Mouse (Mus musculus): ENCODE measurements around the gene Dcpp1. TPM values are rescaled to one million over a fixed set of nuclear protein-coding genes. Genes with fewer than 3 reads are reported as not detected.

Gene Dcpp1
- total RNA-seq (2023; ENCODE audit: inconsistent age), result not detected in 4 replicates

DNA sequence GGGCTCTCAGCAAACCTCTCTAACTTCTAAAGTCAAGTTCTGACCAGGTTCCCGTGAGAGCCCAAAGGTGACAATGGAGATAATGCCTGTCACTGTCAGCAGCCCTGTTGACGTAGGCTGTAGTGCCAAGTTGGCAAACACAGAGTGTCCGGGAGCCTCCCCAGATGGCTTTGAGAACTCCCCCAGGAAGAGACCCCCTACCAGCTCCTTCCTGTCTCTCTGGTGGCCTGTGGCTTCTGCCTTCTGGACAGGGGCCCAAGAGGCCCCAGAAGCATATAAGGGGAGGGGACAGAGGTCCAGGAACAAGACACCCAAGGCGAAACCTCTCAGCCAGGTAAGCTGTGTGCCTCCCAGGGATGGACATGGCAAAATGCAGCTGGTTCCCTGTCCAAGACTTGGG is at the start of gene Dcpp1, which contains the start of gene Dcpp2:
Gene Dcpp1 (plus strand): TSS at position 301 of the 400 bp plus-strand sequence.
Gene Dcpp2 (plus strand): TSS at position 305 of the 400 bp plus-strand sequence.

DNA sequence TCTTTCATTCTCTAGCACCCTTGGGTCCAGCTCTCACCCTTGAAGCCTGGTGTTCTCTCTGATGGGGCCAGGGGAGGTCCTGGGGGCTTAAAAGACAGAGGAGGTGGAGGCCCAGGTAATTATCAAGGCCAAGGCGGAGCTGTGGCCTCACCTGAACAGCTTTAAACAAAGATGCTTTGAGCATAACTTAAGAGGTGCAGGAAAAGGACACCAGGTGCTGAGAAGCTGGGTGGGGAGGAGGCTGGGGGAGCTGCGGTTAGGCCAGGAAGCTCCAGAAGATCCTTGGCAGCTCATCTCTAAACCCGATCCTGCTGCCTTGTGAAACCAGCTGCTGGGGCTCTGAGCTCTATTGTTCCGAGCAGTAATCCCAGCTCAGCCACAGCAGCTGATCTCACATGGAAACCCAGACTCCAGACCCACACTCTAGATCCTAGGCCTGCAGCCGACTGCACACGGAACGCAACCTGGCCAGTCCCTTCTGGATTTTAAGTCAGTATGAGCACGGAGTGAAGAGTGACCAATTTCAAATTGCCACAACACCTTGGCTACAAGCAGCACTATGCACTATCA is 44.6 kb upstream of the Dcpp1 start, which contains the start of gene Prss33:
Gene Prss33 (minus strand): TSS at position 51 of the 570 bp plus-strand sequence.

DNA sequence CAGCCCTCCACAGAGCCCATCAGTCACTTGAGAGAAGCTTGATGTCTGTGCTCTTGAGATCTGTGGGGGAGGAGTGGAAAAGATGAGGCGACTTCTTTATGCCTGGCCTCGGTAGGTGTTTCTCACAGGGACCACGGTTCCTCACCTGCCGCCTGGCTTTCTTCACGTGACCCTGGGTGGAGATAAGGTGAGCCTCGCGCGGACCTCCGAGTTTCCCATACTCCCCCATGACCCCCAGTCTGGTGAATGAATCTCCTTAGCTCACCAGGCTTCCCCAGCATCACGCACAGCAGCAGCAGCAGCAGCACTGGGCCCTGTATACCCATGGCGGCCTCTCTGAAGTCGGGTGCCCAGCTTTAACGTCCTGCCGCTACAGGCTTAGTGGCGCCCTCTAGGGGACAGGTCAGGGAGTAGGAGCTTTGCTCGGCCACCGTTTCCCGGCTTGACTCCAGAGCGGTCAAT is 36.8 kb upstream of the Dcpp1 start, which contains the start of the genes Prss32 and Prss41:
Gene Prss32 (plus strand): TSS at position 44 of the 462 bp plus-strand sequence.
Gene Prss41 (minus strand): TSS at position 361 of the 462 bp plus-strand sequence.

DNA sequence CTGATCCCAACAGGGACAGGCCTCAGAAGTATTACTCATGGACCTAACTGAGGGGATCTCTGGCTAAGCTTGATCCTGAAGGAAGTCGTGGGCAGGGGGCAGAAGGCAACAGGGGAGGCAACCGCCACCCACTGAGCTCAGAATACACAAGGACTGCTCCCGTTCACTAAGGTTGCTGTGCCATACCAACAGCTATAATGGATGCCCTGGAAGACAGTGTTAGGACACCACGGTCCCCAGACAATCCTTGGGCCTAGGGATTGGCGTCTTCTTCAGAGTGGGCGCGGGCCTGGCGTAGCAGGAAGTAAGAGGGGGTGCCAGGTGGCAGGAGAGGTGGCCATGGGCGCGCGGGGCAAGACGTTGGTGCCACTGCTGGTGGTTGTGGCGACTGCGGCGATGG is 12.9 kb upstream of the Dcpp1 start, which contains the start of gene Prss21:
Gene Prss21 (plus strand): TSS at position 301 of the 400 bp plus-strand sequence.

DNA sequence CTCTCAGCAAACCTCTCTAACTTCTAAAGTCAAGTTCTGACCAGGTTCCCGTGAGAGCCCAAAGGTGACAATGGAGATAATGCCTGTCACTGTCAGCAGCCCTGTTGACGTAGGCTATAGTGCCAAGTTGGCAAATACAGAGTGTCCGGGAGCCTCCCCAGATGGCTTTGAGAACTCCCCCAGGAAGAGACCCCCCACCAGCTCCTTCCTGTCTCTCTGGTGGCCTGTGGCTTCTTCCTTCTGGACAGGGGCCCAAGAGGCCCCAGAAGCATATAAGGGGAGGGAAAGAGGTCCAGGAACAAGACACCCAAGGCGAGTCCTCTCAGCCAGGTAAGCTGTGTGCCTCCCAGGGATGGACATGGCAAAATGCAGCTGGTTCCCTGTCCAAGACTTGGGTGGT is 36.5 kb downstream of the Dcpp1 start, which contains the start of gene Dcpp3:
Gene Dcpp3 (plus strand): TSS at position 301 of the 400 bp plus-strand sequence.

Other genes starting within 250 kb of the Dcpp1 start
- not detected in 4 replicates for gene Mmp25, start 235.6 kb upstream of the Dcpp1 start, total RNA-seq (2023; ENCODE audit: inconsistent age)
- not detected in 4 replicates for gene Bicdl2, start 220.4 kb upstream of the Dcpp1 start, total RNA-seq (2023; ENCODE audit: inconsistent age)
- gene Hcfc1r1, start 207.3 kb upstream of the Dcpp1 start, total RNA-seq (2023; ENCODE audit: inconsistent age), result 36.1 to 48.9 TPM (median 40.8 TPM) in 4 replicates
- gene Thoc6, start 207.0 kb upstream of the Dcpp1 start, total RNA-seq (2023; ENCODE audit: inconsistent age), result 23.9 to 33.5 TPM (median 27.0 TPM) in 4 replicates
- 8.7 to 13.8 TPM (median 11.7 TPM) in 4 replicates for gene Tnfrsf12a, start 203.4 kb upstream of the Dcpp1 start, total RNA-seq (2023; ENCODE audit: inconsistent age)
- not detected in 4 replicates for gene Cldn6, start 201.6 kb upstream of the Dcpp1 start, total RNA-seq (2023; ENCODE audit: inconsistent age)
- not detected in 4 replicates for gene Cldn9, start 196.8 kb upstream of the Dcpp1 start, total RNA-seq (2023; ENCODE audit: inconsistent age)
- gene 1520401A03Rik, start 158.1 kb upstream of the Dcpp1 start, total RNA-seq (2023; ENCODE audit: inconsistent age), result not detected in 4 replicates
- 32.8 to 35.4 TPM (median 33.4 TPM) in 4 replicates for gene Pkmyt1, start 154.5 kb upstream of the Dcpp1 start, total RNA-seq (2023; ENCODE audit: inconsistent age)
- gene Paqr4, start 140.0 kb upstream of the Dcpp1 start, total RNA-seq (2023; ENCODE audit: inconsistent age), result 0.27 to 0.67 TPM (median 0.48 TPM) in 4 replicates
- not detected in 4 replicates for gene Kremen2, start 135.0 kb upstream of the Dcpp1 start, total RNA-seq (2023; ENCODE audit: inconsistent age)
- gene Flywch1, start 109.3 kb upstream of the Dcpp1 start, total RNA-seq (2023; ENCODE audit: inconsistent age), result 24.2 to 32.5 TPM (median 29.5 TPM) in 4 replicates
- 0.81 TPM in 1 of 4 replicates, not detected in the others for gene Flywch2, start 94.8 kb upstream of the Dcpp1 start, total RNA-seq (2023; ENCODE audit: inconsistent age)
- 1,187 to 1,326 TPM (median 1,293 TPM) in 4 replicates for gene Srrm2, start 90.3 kb upstream of the Dcpp1 start, total RNA-seq (2023; ENCODE audit: inconsistent age)
- gene Elob, start 51.7 kb upstream of the Dcpp1 start, total RNA-seq (2023; ENCODE audit: inconsistent age), result 159 to 201 TPM (median 175 TPM) in 4 replicates
- not detected in 4 replicates for gene Prss33, start 44.8 kb upstream of the Dcpp1 start, total RNA-seq (2023; ENCODE audit: inconsistent age)
- gene Prss32, start 37.0 kb upstream of the Dcpp1 start, total RNA-seq (2023; ENCODE audit: inconsistent age), result not detected in 4 replicates
- gene Prss41, start 36.7 kb upstream of the Dcpp1 start, total RNA-seq (2023; ENCODE audit: inconsistent age), result 0.69 TPM in 1 of 4 replicates, not detected in the others
- not detected in 4 replicates for gene Prss21, start 12.8 kb upstream of the Dcpp1 start, total RNA-seq (2023; ENCODE audit: inconsistent age)
- not detected in 4 replicates for gene Dcpp2, start within 50 bp of the Dcpp1 start, total RNA-seq (2023; ENCODE audit: inconsistent age)
- not detected in 4 replicates for gene Dcpp3, start 36.6 kb downstream of the Dcpp1 start, total RNA-seq (2023; ENCODE audit: inconsistent age)
- not detected in 4 replicates for gene Sbp, start 60.8 kb downstream of the Dcpp1 start, total RNA-seq (2023; ENCODE audit: inconsistent age)
- gene Sbpl, start 74.4 kb downstream of the Dcpp1 start, total RNA-seq (2023; ENCODE audit: inconsistent age), result not detected in 4 replicates
- not detected in 4 replicates for gene Prss30, start 99.7 kb downstream of the Dcpp1 start, total RNA-seq (2023; ENCODE audit: inconsistent age)
- gene Prss22, start 117.2 kb downstream of the Dcpp1 start, total RNA-seq (2023; ENCODE audit: inconsistent age), result not detected in 4 replicates
- gene Prss27, start 157.3 kb downstream of the Dcpp1 start, total RNA-seq (2023; ENCODE audit: inconsistent age), result not detected in 4 replicates
- gene Kctd5, start 192.6 kb downstream of the Dcpp1 start, total RNA-seq (2023; ENCODE audit: inconsistent age), result 28.2 to 33.1 TPM (median 30.9 TPM) in 4 replicates

Data from B cell, adult (primary cell).